Mouse (Mus musculus) stomach, postnatal 0 days (tissue): ENCODE measurements at regions not wholly inside any gene's neighbourhood (a gene's known extent, or its start where the extent isn't known, plus 50 kb on each side); places are given as distances from the start of the nearest gene placed in this dataset.

ENCODE experiments used
- CTCF ChIP-seq: IDR thresholded peaks from 2 replicates; pipeline ENCODE4 v1.5.1; 2016; ENCODE audit warnings: antibody characterized with exemption, low read depth, mild to moderate bottlenecking, moderate library complexity
- EP300 ChIP-seq: optimal IDR thresholded peaks from 2 replicates; pipeline ENCODE3; 2016; ENCODE audit warnings: antibody characterized with exemption

- no peak for TF ChIP-seq CTCF
- no peak for TF ChIP-seq EP300
These were observed 165.3 kb upstream of the Ankrd55 start for GRCm38 (mm10) chr13:112122842-112123373.
